Mouse (Mus musculus) erythroid progenitor cell, adult 5-6 weeks (primary cell): ENCODE data around the gene Gm10392. TPM values are rescaled to one million over a fixed set of nuclear protein-coding genes. Genes with fewer than 3 reads are reported as not detected.
A peak's percentile ranks its signal among the peaks of the same experiment; 100 is the strongest.
"Not testable (repeated sequence)": the region's sequence is repeated elsewhere in the genome, so short reads cannot be mapped to it uniquely, and the experiment has no call there.

ENCODE experiments used
- ATAC-seq: replicated peaks from 2 replicates; pipeline ENCODE4 v1.8.0; 2016; ENCODE audit warnings: moderate number of reproducible peaks, mild to moderate bottlenecking, moderate TSS enrichment, inconsistent platforms; ENCODE audit not compliant: poor library complexity, low FRiP score, severe bottlenecking
- total RNA-seq, 2 experiments: library from RNA; stranded (forward) in 1 of 2; stranded (reverse) in 1 of 2; fragments of 150-400 nt in 1 of 2; fragments of 186-747, 209-891 nt in 1 of 2; gene quantifications; 2 replicates each; pipeline versions ENCODE4 v1.2.3 to v1.2.4; 2015 to 2017; ENCODE audit warnings: low replicate concordance in 2 of 2

Gm10392 gene
- total RNA-seq (2015; ENCODE audit: low replicate concordance) (not detected in 2 replicates), total RNA-seq (2017; ENCODE audit: low replicate concordance) (0.13 TPM in 1 of 2 replicates, not detected in the other)

DNA sequence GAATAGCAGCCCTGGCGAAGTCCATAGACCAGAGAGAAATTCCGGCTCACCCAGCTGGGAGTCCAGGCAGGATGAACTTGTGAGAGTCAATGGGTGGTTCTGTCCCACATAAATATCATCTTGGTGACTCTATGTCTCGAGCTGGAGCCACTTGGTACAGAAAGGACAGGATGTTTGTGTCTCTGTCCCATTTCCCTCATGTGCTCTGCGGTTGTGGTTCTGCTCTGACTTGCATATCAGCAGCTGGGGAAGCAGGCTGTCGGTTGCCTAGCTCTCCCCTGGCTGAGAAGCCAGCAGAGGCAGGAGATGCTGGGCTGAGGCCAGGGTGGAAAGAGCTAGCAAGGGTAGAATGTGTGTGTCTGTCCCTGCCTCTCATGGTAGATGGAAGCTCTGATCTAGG lies at the start of gene Gm10392:
Gm10392 (minus strand) TSS at position 156 of the 400 bp plus-strand sequence.
- ATAC-seq = no peak

DNA sequence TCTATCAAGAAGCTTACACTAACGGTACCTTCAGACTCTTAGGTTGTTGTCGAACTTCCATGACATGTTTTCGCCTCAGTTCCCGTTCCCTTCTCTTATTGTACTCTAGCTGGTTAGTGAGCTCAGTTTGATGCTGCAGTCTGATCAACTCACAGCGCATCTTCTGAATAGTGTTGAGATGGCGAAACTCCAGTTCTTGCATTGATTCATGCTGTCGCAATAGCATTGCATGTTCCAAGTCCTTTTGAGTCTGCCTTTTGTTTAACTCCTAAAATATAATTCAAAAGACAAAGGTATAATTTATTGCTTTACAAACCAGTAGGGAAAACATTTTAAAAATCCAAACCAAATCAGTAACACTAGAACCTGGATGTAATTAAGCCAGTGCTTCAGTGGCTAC lies 26.3 kb upstream of the Gm10392 start:
- ATAC-seq = no peak

DNA sequence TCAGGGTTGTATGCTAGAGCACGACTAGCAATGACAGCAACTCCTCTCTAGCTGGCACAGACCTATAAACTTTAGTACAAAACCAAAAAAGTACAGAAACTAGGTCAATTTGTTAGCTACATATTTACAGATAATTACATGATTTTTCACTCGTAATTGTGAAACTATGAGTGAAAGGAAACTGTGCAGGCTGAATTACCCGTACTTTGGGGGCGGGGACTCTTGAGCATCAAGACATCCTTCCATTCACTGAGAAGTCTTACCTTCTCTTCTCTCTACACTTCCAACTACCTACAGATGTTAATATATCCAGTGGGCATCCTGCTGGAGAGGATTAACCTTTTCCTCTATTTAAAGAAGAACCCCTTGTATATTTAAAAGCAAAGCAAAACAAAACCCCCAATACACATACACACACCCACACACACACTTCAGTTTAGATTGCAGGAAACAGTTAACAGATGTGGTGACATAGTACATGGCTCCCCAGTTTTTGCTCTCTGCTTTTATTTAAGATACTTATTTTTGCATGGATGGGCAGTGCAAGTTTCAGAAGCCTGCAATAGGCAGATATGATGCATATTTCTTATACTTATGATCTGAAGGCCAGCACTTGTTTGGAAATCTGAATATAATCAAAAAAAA lies 13.3 kb upstream of the Gm10392 start:
- ATAC-seq = no peak

DNA sequence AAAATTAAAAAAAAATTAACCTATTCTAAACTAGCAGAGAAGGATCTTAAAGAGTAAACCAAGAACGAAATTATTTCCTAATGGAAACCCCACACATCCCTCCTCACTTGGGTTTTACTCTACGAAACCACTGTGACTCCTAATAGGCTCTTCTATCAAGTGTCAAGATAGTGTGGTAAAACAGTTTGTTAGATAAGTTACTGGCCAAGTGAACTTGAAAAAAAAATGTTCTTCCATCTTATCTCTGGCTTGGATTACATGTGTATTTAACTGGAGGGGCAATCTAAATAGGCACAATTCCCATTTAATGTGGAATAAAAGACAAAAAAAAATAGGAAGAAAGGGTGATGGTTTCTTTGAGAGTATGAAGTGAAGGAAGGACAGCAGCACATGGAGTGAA lies 11.9 kb upstream of the Gm10392 start:
- ATAC-seq = no peak

DNA sequence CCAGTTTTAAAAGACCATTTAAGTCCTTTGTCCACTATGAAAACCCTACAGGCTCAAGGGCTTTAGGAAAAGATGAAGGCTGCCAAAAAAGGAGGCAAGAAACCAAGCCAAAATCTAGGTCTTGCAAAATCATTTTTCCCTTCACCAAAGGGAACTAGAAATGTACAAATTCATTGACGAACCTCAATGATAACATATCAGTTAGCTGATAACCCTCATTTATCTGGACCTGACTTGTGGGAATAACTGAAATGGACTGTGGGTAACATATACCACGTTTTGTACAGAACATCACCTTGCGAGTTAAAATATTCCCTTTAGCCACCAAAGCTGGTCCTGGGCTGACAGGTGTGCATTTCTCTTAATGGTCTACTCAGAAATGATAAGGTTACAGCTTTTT lies 10.6 kb upstream of the Gm10392 start:
- no peak for ATAC-seq

DNA sequence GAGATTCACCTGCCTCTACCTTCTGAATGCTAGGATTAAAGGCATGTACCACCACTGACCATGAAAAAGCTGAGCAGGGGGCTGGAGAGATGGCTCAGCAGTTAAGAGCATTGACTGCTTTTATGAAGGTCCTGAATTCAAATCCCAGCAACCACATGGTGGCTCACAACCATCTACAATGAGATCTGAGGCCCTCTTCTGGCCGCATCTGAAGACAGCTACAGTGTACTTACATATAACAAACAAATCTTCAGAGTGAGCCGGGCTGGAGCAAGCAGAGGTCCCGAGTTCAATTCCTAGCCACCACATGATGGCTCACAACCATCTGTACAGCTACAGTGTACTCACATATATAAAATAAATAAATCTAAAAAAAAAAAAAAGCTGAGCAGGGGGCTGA lies 9.4 kb upstream of the Gm10392 start:
- not testable (repeated sequence) for ATAC-seq

DNA sequence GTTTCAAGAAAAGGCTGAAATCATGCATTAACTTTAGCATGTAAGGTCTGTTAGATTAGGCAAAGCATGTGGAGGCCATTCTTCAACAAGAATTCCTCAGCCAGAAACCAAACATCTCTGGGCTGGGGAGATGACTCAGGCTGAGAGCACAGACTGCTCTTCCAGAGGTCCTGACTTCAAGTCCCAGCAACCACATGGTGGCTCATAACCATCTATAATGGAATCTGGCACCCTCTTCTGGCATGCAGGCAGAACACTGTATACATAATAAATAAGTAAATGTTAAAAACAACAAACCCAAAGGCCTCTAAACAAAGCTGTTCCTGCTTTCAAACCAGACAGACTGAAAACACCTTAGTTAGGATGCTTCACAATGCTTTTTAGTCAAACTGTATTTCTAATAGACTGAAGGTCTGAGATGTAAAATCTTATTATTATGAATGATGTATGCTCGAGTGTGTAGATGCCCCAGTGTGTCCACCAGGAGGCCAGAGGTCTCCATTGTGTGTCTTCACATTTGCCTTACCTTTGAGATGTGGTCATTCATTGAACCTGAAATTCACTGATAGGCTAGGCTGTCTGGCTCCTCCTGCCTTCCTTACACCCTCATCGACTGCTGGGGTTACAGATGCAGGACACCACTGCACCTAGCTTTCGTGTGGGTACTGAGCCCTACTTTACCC lies 6.9 kb upstream of the Gm10392 start:
- ATAC-seq = 0 out of 2 replicates have a peak, but pooled peaks have one; percentile 25

DNA sequence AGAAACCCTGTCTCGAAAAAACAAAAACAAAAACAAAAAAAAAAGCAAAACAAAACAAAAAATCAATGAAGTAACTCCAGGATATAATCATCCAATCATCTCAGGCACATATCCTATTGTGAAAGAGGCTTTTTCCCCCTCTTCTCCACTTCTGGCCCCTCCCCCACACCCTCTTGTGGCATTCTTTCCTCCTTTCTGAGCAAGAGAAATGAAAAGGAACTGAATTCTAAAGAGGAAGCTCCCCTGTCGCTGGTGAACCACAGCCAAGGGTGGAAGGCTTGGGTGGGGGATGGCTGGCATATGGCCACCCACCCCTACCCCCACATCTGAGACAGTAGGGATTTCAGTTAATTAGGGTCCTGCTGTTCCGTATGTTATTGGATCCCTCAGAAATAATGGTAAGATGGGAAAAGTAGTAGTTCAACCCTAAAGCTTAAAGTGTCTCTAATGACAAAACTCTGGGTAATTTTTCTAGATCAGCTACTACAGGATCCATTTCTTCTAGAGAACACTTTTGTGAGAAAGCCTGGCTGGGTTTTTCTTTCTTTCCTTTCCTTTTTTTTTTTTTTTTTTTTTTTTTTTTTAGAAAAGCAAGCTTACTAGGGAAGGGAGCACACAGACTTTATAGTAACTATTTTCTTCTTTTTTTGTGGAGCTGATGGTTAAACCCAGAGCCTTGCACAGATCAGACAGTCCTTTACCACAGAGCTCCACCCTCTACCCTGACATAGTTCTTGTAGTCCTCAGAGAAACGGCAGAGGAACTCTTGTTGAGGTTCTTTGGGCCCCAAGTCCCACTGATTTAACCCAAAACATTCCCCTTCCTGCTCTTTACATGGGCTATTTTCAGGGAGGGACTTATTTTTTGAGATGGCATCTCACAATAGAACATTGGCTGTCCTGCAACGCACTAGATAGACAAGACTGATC lies 1.9 kb upstream of the Gm10392 start:
- no peak for ATAC-seq

DNA sequence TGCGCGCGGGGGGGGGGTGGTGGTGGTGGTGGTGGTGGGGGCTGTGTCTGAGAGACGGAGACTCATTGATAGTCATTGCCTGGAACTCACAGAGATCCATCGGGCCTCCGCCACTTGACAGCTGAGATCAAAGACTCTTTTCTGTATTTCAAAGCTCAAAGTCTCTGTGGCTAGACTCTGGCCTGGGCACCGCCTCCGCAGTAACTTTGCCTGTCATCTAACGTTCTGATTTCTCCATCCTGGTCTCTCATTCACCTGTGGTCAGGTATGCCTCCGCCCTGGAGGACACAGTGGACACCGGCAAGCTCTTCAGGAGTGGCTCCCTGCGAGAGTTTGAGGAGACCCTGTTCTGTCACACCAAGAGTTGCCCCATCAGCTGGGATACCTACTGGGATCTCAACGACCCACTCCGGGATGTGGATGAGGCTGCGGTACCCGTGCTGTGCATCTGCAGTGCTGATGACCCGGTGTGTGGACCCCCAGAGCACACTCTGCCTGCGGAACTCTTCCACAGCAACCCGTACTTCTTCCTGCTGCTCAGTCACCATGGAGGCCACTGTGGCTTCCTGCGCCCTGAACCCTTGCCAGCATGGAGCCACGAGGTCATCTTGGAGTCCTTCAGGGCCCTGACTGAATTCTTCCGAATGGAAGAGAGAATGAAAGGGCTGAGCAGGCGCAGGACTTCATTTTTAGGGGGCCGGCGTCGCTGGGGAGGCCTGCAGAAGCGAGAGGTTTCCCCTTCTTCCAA lies 773 bp downstream of the Gm10392 start:
- no peak for ATAC-seq

DNA sequence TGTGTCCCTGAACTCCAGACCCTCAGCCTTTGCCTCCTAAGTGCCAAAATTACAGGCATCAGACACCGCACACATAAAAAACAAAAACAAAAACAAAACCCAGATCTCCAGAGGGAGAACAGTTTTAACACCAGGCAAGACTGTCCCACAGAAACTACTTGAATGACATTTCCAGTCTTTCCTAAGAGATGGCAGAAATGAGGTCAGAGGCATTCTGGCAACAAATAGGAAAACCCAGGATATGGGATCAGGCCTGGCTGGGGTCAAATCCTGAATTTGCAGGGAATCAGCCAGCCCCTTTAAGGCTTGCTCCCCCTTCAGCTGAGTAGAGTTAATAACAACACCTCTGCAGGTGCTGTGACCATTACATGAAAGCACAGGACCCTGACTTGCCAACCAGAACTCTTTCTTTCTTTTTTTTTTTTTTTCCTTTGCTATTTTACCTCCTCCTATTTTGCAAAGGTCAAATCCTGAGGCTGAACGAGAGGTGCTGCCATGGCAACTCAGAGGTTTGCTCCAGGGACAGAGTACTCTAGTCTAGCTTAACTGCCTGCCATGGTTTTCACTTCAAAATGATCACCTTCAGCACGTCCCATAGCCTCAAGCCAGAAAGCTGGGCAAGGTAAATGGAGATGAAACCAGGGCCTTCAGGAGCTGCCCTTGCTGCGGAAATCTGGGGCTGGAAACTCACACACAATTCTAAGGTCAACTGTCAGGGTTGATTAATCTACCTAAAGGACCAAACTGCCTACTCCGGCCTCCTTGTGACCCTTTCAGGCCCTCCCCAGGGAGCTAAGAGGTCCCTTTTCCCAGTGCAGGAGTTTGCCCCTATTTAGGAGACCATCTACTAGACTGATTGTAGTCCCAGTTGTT lies 2.2 kb downstream of the Gm10392 start:
- no peak for ATAC-seq

DNA sequence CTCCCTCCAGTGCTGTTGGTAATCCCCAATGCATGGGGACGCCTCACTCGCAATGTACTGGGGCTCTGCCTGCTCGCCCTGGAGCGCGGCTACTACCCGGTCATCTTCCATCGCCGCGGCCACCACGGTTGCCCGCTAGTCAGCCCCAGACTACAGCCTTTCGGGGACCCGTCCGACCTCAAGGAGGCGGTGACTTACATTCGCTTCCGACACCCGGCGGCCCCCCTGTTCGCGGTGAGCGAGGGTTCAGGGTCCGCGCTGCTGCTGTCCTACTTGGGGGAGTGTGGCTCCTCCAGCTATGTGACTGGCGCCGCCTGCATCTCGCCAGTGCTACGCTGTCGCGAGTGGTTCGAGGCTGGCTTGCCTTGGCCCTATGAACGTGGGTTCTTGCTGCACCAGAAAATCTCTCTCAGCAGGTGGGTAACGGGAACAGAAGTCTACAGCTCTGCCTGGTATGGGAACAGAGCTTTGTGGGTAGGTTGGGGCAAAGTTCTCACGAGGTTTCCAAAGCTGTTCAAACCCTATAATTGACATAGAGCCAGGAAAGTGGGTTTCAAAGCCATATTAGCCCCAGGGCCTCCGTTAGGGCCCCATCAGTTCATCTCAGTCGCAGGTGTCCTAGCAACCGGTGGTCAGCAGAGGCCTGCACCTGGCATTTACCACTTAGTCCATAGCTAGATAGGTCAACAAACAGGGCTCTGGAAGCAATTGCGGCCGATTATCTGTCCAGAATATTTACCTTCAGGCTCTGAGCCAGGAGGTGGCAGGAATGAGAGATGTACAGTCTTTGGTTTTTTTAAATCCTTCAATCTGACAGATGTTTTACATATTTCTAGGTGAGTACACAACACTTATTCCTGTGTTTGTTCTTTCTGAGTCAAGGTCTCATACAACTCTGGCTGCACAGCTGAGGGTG lies 3.1 kb downstream of the Gm10392 start, which contains the start of gene Trp53i13:
Trp53i13 (minus strand) TSS at position 344 of the 916 bp plus-strand sequence.
- ATAC-seq = no peak

DNA sequence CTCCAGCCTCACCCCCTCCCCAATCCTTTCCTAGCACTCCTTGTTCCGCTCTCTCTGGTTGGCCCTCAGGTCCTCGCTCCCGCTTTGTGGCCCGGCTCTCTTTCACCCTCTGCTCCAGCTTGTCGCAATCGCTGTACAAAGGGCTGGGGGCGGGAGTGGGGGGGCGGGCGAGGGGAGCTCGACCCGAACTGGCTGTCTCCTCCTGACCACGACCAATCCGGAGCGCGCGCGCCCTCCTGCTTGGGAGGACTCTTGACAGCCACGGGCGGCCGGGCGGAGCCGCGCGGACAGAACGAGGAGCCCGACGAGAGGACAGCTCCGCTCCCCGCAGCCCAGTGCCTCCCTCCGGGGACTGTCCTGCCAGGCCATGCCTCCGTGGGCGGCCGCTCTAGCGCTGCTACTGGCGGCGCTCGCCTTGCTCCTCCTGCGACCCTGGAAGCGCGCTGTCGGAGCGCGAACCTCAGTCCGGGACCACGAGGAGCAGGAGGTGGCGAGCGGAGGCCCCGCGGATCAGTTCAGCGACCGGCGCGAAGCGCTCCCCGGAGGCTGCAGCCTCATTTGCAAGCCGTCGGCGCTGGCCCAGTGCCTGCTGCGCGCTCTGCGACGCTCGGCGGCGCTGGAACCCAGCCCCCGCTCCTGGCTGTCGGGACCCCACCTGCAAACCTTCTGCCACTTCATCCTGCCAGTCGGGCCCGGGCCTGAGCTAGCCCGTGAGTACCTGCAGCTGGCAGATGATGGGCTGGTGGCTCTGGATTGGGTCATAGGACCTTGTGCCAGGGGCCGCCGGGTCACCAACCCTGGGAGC lies 4.0 kb downstream of the Gm10392 start, which contains the start of gene Abhd15:
Abhd15 (plus strand) TSS at position 290 of the 805 bp plus-strand sequence.
- 0 out of 2 replicates have a peak, but pooled peaks have one; percentile 26 for ATAC-seq

DNA sequence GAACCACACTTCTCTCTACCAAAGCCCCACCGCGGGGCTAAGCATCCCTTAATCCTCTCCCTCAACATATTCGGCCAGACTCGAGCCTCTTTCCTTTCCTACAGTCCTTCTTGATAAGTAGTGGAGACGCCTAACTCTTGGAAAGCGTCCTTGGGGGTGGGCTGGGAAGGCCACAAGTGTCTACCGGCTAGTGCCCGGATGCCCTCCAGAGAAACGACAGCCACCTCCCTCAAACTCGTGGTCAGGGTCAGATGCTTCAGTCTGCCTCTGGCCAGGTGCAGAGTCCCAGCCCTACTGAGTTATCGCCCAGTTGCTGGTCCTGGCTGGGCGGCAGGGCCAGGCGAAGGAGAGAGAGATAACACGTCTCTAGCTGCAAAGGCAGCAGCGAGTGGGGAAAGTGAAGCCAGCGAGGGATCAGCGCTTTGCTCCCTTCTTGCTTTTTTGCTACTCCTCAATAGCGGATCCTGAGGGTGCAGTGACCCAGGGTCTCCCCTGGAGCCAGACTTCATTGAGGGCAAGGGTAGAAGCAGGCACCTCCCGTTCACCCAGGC lies 4.6 kb downstream of the Gm10392 start:
- ATAC-seq = peak; percentile 78

DNA sequence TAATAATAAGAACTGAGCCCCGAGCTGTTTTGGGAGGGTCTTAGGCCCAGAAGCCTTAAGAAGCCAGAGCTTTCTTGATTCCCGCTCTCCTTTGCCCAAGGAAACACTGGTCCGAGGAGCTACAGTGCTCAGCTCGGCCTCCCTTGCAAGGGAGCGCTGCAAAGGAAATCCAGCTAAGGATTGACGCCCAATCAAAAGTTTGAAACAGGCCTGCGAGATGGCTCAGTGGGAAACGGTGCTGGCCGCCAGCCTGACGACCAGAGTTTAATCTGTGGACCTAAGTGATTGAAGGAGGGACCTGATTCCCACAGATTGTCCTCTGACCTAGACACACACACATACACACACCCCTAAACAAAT lies 5.2 kb downstream of the Gm10392 start:
- ATAC-seq = no peak

DNA sequence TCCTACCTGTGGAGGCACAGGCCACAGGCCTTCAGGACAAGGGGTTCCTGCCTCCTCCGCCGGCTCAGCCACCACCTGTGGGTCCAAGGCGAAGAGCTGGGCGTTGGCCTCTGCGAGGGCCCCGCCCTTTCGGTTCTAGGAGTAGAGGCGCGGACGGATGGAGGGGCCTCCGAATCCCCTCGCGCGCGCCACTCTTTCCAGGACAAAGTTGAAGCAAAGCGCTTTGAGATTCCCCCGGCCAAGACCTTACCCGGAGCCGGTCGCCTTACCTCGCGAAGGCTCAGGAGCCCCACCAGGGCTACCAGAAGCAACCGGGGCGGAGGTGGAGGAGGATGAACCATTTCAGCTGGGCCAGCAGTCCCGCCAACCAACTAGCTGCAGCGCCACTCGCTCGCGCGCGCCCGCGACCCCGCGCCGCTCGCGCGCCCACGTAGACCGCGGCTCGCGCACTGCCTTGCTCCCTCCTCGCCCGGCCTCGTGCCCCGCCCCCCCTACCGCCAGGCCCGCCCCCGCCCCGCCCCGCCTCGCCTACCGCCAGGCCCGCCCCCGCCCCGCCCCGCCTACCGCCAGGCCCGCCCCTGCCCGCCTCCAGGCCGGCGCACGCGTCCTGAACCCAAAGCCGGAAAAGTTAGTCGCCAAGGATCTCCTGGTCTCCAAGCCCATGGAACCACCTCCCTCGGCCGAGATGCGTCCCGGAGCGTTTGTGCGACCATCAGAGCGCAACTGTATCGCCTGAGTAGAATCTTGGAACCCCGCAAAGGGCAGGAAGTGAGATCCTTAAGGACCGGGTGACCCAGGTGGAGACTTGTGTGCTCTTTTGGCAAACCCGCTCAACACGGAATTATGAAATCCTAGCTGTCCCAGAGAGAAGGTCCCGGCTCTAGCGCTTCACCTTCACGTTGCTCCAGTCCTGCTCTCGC lies 5.8 kb downstream of the Gm10392 start:
- ATAC-seq = peak; percentile 66
